Mouse (Mus musculus): ENCODE data around the gene Zfp600. TPM values are rescaled to one million over a fixed set of nuclear protein-coding genes. Genes with fewer than 3 reads are reported as not detected.
"Not testable (repeated sequence)": the region's sequence is repeated elsewhere in the genome, so short reads cannot be mapped to it uniquely, and the experiment has no call there.

Zfp600 gene
- polyA plus RNA-seq, 1 experiment from 2014 or later, result not detected

- H3K4me1 ChIP-seq (replicated peaks; ENCODE audit: control insufficient read depth, insufficient read depth); DNase-seq (ENCODE audit: low spot score); H3K9ac ChIP-seq (ENCODE audit: low read length); H3K27ac ChIP-seq (replicated peaks); H3K4me2 ChIP-seq (replicated peaks; ENCODE audit: low read depth); H3K9me3 ChIP-seq (ENCODE audit: control insufficient read depth, low read length); H3K27me3 ChIP-seq (ENCODE audit: control insufficient read depth, insufficient read depth, low read length); H3K4me3 ChIP-seq (ENCODE audit: low read depth, low read length); H3K36me3 ChIP-seq (ENCODE audit: control insufficient read depth, insufficient read depth, low read length); ATAC-seq (ENCODE audit: low FRiP score, low TSS enrichment): not testable (repeated sequence)
- WGBS, result 69% methylated on average over 5 of the region's 5 CpGs
These were observed 85.5 kb downstream of the Zfp600 start for GRCm38 (mm10) chr4:146242119-146242518.

Other genes with a start within 250 kb of the Zfp600 start
- gene Zfp987, start 59.5 kb upstream of the Zfp600 start, polyA plus RNA-seq (2015; fragmentation: Nextera tagmentation; extraction: Ambion mirVana), result 0.08 and 0.11 TPM in 2 replicates